In the genomic region with DNA sequence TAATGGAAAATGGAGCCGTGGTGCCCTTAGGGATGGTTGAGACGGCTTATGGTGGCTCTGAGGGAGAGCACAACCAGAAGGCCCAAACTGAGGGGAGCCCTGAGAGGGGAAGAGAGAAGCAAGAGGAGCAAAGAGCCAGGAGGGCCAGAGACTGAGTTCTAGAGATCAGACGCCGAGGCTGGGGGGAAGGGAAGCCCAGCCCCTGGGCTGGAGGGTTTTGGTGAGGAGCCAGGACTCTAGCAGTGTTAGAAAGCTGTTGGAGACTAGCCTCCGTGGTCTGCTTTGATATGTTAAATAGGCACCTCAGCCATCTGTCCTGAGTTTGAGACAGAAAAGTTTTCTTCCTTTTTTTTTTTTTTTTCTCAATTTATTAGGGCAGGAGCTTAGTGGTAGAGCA, we compare ENCODE assay signal across 8 mouse cellular contexts. TPM values are rescaled to one million over a fixed set of nuclear protein-coding genes. Genes with fewer than 3 reads are reported as not detected.
DNase-seq lines count a peak whose midpoint lies in the region; ATAC-seq lines count a peak whose summit lies in the region.

No protein-coding gene starts in this region.

- H3K36me3 ChIP-seq in hindbrain, embryonic 11.5 days (ENCODE audit: control insufficient read depth, insufficient read depth, low read length): no peaks in the 10 kb centered on the region
- H3K36me3 ChIP-seq in limb, embryonic 11.5 days (ENCODE audit: control insufficient read depth, insufficient read depth, low read length): no peaks in the 10 kb centered on the region
- no peaks in the 10 kb centered on the region for H3K36me3 ChIP-seq in midbrain, embryonic 14.5 days (ENCODE audit: control insufficient read depth, insufficient read depth, low read length)

- 4% methylated on average over 5 of the region's 5 CpGs for WGBS in hindbrain, embryonic 11.5 days
- 6% methylated on average over 5 of the region's 5 CpGs for WGBS in limb, embryonic 11.5 days
- WGBS in midbrain, embryonic 14.5 days: 1% methylated on average over 5 of the region's 5 CpGs

- 0 out of 2 replicates have a peak, but pooled peaks cover 4% of the 10 kb centered on the region for H3K4me1 ChIP-seq in hindbrain, embryonic 11.5 days (replicated peaks; ENCODE audit: control insufficient read depth, insufficient read depth, low read length)
- H3K4me1 ChIP-seq in limb, embryonic 11.5 days (ENCODE audit: control insufficient read depth, insufficient read depth, low read length): peaks cover 9% of the 10 kb centered on the region
- H3K4me1 ChIP-seq in midbrain, embryonic 14.5 days (ENCODE audit: control insufficient read depth, insufficient read depth, low read length): peaks cover 26% of the 10 kb centered on the region

- ATAC-seq in hindbrain, embryonic 11.5 days (ENCODE audit: low FRiP score): no peak
- ATAC-seq in limb, embryonic 11.5 days (ENCODE audit: insufficient number of reproducible peaks, low FRiP score, low TSS enrichment, low read depth): no peak
- no peak for ATAC-seq in midbrain, embryonic 14.5 days (ENCODE audit: low FRiP score, low TSS enrichment)
- ATAC-seq in inflammation-experienced regulatory T-cells, adult 6 months: no peak

- H3K9me3 ChIP-seq in hindbrain, embryonic 11.5 days (ENCODE audit: control insufficient read depth, low read length): no peaks in the 10 kb centered on the region
- H3K9me3 ChIP-seq in limb, embryonic 11.5 days (ENCODE audit: control insufficient read depth, low read length): no peaks in the 10 kb centered on the region
- no peaks in the 10 kb centered on the region for H3K9me3 ChIP-seq in midbrain, embryonic 14.5 days (ENCODE audit: control insufficient read depth, low read length)

- H3K27me3 ChIP-seq in hindbrain, embryonic 11.5 days (ENCODE audit: control insufficient read depth, insufficient read depth, low read length): no peaks in the 10 kb centered on the region
- H3K27me3 ChIP-seq in limb, embryonic 11.5 days (ENCODE audit: control insufficient read depth, insufficient read depth, low read length): no peaks in the 10 kb centered on the region
- no peaks in the 10 kb centered on the region for H3K27me3 ChIP-seq in midbrain, embryonic 14.5 days (ENCODE audit: control insufficient read depth, insufficient read depth, low read length)

- H3K9ac ChIP-seq in hindbrain, embryonic 11.5 days (ENCODE audit: low read depth, low read length): peak overlapping the region; percentile 39; the same call in 1 of the 2 replicates
- H3K9ac ChIP-seq in limb, embryonic 11.5 days (ENCODE audit: low read length): peak overlapping the region; percentile 64
- peak overlapping the region; percentile 99 for H3K9ac ChIP-seq in midbrain, embryonic 14.5 days (replicated peaks; ENCODE audit: low read length)

- H3K4me3 ChIP-seq in hindbrain, embryonic 11.5 days (ENCODE audit: low read depth, low read length): peak overlapping the region; percentile 74
- H3K4me3 ChIP-seq in limb, embryonic 11.5 days (ENCODE audit: low read depth, low read length): peak overlapping the region; percentile 68
- peak overlapping the region; percentile 87 for H3K4me3 ChIP-seq in midbrain, embryonic 14.5 days (replicated peaks; ENCODE audit: low read depth, low read length)

- peak overlapping the region; percentile 83 for H3K4me2 ChIP-seq in hindbrain, embryonic 11.5 days (replicated peaks; ENCODE audit: low read depth, low read length)
- H3K4me2 ChIP-seq in limb, embryonic 11.5 days (ENCODE audit: low read depth, severe bottlenecking): peak overlapping the region; percentile 72
- H3K4me2 ChIP-seq in midbrain, embryonic 14.5 days (ENCODE audit: low read length): peak overlapping the region; percentile 88

- DNase-seq in right cerebral cortex, adult 18-20 months: peak; percentile 37
- DNase-seq in right cerebral cortex, postnatal 14 days: no peak
- peak; percentile 52 for DNase-seq in embryo, embryonic 11 days
- no peak for DNase-seq in hindbrain, embryonic 11.5 days (ENCODE audit: low spot score)
- peak; percentile 52 for DNase-seq in limb, embryonic 11.5 days (ENCODE audit: low spot score)
- DNase-seq in midbrain, embryonic 14.5 days: peak; percentile 81
- no peak for DNase-seq in gastrocnemius, postnatal 10 days

- H3K27ac ChIP-seq in hindbrain, embryonic 11.5 days (ENCODE audit: low read depth, low read length): no peak overlapping the region
- peak overlapping the region; percentile 99; the same call in 1 of the 2 replicates for H3K27ac ChIP-seq in limb, embryonic 11.5 days (replicated peaks; ENCODE audit: low read depth, low read length)
- peak overlapping the region; percentile 95 for H3K27ac ChIP-seq in midbrain, embryonic 14.5 days (replicated peaks; ENCODE audit: low read depth, low read length)

RNA-seq across cellular contexts. Expression of a gene that starts 3.9 kb away (rescaled TPM):
- 50.8 and 53.8 TPM in 2 replicates for polyA plus RNA-seq in hindbrain, embryonic 11.5 days (2014; fragmentation: Nextera tagmentation; extraction: Ambion mirVana)
- 95.8 and 96.7 TPM in 2 replicates for polyA plus RNA-seq in limb, embryonic 11.5 days (2014; fragmentation: Nextera tagmentation; extraction: Ambion mirVana)
- polyA plus RNA-seq in midbrain, embryonic 14.5 days (2014; fragmentation: Nextera tagmentation; extraction: Ambion mirVana): 32.9 and 37.9 TPM in 2 replicates
- total RNA-seq in gastrocnemius, postnatal 10 days (2021): 10 to 100 TPM; 15.1 to 15.6 TPM
- 1 to 10 TPM; 1.2 to 3.7 (median 2.5) TPM for polyA plus RNA-seq in inflammation-experienced regulatory T-cells, adult 6 months (2017; shearing (Covaris generic))

RNA-seq across cellular contexts. Expression of a gene that starts 47.8 kb away (rescaled TPM):
- 47.7 and 54.4 TPM in 2 replicates for polyA plus RNA-seq in hindbrain, embryonic 11.5 days (2014; fragmentation: Nextera tagmentation; extraction: Ambion mirVana)
- 45.1 and 45.5 TPM in 2 replicates for polyA plus RNA-seq in limb, embryonic 11.5 days (2014; fragmentation: Nextera tagmentation; extraction: Ambion mirVana)
- 35.7 and 46.4 TPM in 2 replicates for polyA plus RNA-seq in midbrain, embryonic 14.5 days (2014; fragmentation: Nextera tagmentation; extraction: Ambion mirVana)
- total RNA-seq in gastrocnemius, postnatal 10 days (2021): 10 to 100 TPM; 17.2 to 18.0 TPM
- polyA plus RNA-seq in inflammation-experienced regulatory T-cells, adult 6 months (2017; shearing (Covaris generic)): 10 to 100 TPM; 11.3 to 13.2 (median 11.9) TPM

Comparison
In these comparisons a context has a peak if more than half of its experiments do, and no peak if none do; other contexts are left out.
1. DNase-seq: peak in right cerebral cortex, adult 18-20 months (single experiment), embryo, embryonic 11 days (single experiment), limb, embryonic 11.5 days (single experiment) and midbrain, embryonic 14.5 days (single experiment); none in right cerebral cortex, postnatal 14 days (single experiment), hindbrain, embryonic 11.5 days (single experiment) and gastrocnemius, postnatal 10 days (single experiment).
2. H3K9ac ChIP-seq: peak in every context shown above with its lines; median percentile 99 in midbrain, embryonic 14.5 days; 64 in limb, embryonic 11.5 days; 39 in hindbrain, embryonic 11.5 days.
3. Peak in every context shown above with its lines, with median percentiles within 50 percentile points of each other: H3K4me2 ChIP-seq and H3K4me3 ChIP-seq.